Mouse (Mus musculus): ENCODE results near the gene Kcnma1.

GRCm38 (mm10) chr14:23710954-23711353 is 303.3 kb downstream of the Kcnma1 start:
- TF ChIP-seq POLR2AphosphoS2 (IDR thresholded peaks at IDR 0.05; ENCODE audit: low read length), result no peak
- no peak for TF ChIP-seq ZC3H11A (IDR thresholded peaks at IDR 0.05; ENCODE audit: low read depth, low read length)
- TF ChIP-seq CTCF (IDR thresholded peaks at IDR 0.05 in 2 of 3, conservative IDR thresholded peaks at IDR 0.05 in 1 of 3; ENCODE audit: control insufficient read depth in 1 of 3, insufficient read depth in 1 of 3, low read depth in 2 of 3, low read length in 3 of 3, poor library complexity in 1 of 3, severe bottlenecking in 1 of 3), result no peak
- TF ChIP-seq SMC3 (IDR thresholded peaks at IDR 0.05; ENCODE audit: low read depth, low read length), result no peak
- no peak for TF ChIP-seq SIN3A (IDR thresholded peaks at IDR 0.05; ENCODE audit: low read length)
- no peak for TF ChIP-seq ZMIZ1 (IDR thresholded peaks at IDR 0.05; ENCODE audit: low read depth, low read length)
- no peak for TF ChIP-seq NRF1 (IDR thresholded peaks at IDR 0.05; ENCODE audit: insufficient read depth, low read depth, low read length, poor library complexity, severe bottlenecking)
- TF ChIP-seq TBP (IDR thresholded peaks at IDR 0.05; ENCODE audit: low read depth, low read length), result no peak

Measured in MEL (cell line).